Mouse (Mus musculus): Measurements from ENCODE around the gene Gstm7.
"Not testable (repeated sequence)": the region's sequence is repeated elsewhere in the genome, so short reads cannot be mapped to it uniquely, and the experiment has no call there.

Gstm7 gene

GRCm38 (mm10) chr3:107935268-107935667, 3.7 kb upstream of the Gstm7 start:
- no peak for DNase-seq (ENCODE audit: low read depth, low spot score)

DNA sequence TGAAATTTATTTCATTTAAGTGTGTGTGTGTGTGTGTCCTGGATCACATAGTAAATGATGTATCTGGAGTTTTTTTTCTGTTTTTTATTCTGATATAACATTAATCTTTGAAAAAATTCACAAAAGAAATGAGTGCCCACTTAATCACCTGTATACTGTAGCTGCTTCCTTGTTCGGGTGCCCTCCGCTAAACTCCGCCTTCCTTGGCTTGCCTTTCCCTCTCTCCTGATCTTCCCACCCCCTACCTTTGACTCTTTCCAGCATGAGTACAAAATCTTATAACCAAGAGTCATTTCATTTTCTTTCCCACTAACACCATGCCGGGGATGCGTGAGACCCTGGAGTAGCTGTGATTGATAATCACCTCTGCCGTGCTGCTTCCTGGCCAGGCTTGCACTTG, 511 bp upstream of the Gstm7 start:
- no peak for DNase-seq (ENCODE audit: low read depth, low spot score)

DNA sequence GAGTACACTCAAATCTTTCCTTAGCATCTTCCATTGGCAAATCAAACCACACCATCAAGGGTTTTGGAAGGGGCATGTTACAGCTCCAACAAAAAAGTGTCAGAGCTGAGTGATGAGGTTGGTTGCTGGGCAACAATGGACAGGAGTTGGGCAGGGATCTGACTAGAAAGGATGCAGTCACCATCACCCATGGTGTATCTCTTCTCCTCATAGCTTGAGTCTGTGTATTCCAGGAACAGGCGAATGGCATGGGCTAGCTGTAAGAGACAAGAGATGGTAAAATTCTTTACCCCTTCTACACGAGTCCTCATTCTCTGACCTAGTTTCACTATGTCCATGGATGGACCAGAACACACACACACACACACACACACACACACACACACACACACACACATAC, 483 bp downstream of the Gstm7 start:
- no peak for DNase-seq (ENCODE audit: low read depth, low spot score)

DNA sequence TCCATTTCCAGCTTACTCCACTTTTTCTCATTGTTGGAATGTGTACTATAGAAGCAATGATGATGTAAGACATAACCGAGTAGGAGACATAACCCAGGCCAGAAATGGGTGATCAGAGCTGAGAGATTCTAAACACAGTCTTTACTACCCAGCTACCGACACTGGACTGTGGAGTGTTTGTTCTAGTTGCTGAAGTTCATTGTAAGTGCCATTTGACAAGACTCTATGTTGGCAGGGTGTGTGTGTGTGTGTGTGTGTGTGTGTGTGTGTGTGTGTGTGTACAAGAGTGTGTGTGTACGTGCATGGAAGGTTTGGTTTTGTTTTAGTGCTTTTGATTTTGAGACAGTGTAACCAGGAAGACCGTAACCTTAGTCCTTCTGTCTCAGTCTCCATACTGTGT, 1.9 kb downstream of the Gstm7 start:
- DNase-seq (ENCODE audit: low read depth, low spot score) = no peak

GRCm38 (mm10) chr3:107929243-107929642, 2.4 kb downstream of the Gstm7 start:
- DNase-seq (ENCODE audit: low read depth, low spot score) = no peak

DNA sequence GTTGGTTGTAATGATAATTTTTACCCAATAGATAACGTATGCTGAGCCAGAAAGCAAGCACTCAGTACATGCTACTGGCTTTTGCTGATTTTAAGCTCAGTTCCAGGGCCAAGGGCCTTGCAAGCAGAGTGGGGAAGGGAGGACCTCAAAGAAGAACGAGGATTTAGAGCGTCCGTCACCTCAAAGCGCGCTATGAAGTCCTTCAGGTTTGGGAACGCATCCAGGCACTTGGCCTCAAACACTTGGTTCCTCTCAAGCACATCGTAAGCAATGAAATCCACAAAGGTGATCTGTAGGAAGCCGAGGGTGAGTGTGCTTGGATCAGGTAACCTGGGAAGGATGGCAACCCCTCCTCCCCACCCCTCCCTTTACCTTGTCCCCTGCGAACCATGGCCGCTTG, 2.9 kb downstream of the Gstm7 start:
- DNase-seq (ENCODE audit: low read depth, low spot score) = no peak

GRCm38 (mm10) chr3:107927841-107928240, 3.8 kb downstream of the Gstm7 start:
- DNase-seq (ENCODE audit: low read depth, low spot score) = no peak

- DNase-seq (ENCODE audit: low read depth, low spot score) = no peak
Measured at GRCm38 (mm10) chr3:107925335-107925734, 6.3 kb downstream of the Gstm7 start.

GRCm38 (mm10) chr3:107920348-107920747, 11.3 kb downstream of the Gstm7 start:
- DNase-seq (ENCODE audit: low read depth, low spot score) = no peak

DNA sequence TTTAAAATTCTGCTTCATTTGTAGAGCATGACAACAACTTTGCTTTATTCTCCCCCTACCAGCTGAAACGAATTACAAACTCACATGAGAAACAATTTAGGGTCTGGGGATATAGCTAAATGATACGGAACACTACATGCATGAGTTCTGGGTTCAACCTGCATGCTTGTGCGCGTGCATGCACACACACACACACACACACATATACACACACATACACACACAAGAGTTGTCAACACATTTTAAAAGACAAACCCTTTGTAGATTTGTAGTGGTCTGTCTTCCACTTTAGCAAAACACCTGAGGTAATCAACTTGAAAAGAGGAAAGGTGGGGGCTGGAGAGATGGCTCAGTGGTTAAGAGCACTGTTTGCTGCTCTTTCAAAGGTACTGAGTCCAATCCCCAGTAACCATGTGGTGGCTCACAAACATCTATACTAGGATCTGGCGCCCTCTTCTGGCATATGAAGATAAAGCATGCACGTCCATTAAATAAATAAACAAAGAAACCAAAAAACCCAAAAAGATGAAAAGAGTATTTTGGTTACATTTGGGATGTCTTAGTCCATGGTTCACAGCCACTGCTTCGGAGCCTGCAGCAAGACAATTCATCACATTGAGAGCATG, 13.7 kb downstream of the Gstm7 start:
- peak; percentile 34 for DNase-seq (ENCODE audit: low read depth, low spot score)

DNA sequence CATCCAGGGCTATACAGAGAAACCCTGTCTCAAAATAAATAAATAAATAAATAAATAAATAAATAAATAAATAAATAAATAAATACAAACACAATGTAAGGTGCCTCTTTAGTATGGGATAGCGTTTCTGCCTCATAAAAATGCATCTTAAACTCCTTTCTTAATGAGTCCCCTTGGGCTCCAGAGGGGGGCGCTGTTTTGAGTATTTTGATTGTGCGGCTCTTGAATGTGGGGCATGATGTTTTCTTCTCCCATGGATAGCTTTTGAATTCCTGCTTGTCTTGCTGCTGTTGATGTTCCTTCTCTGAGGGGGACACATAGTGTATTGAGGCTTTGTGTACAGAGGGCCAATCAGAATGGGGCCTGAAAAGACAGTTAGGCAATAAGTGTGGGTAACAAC, 14.5 kb downstream of the Gstm7 start:
- no peak for DNase-seq (ENCODE audit: low read depth, low spot score)

- no peak for DNase-seq (ENCODE audit: low read depth, low spot score)
Measured at GRCm38 (mm10) chr3:107916674-107917073, 14.9 kb downstream of the Gstm7 start.

- DNase-seq (ENCODE audit: low read depth, low spot score) = no peak
Measured at GRCm38 (mm10) chr3:107905942-107906341, 25.7 kb downstream of the Gstm7 start.

- no peak for DNase-seq (ENCODE audit: low read depth, low spot score)
Measured at GRCm38 (mm10) chr3:107900955-107901673, 30.5 kb downstream of the Gstm7 start.

DNA sequence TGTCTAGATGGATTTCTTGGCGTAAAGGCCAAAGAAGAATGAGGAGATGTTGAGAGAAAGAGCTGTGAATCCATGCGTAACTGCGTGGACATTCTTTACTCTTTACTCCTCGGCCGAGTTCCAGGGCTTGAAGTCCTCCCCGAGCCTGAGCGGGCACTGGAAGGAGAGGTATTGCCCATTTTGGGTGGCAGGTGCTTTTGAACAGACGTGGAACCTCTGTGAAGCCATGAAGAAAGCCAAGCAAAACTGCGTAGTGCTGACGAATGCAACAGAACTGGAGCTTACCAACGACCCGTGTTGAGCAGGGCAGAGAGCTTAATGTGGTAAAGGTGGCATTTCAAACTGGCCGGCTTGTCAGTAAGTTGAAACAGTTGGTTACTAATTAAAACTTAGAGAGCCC, 32.9 kb downstream of the Gstm7 start:
- no peak for DNase-seq (ENCODE audit: low read depth, low spot score)

GRCm38 (mm10) chr3:107895720-107896569, 35.7 kb downstream of the Gstm7 start, which contains the start of gene Gstm5:
TSS of gene Gstm5 (plus strand) at chr3:107895821.
- DNase-seq (ENCODE audit: low read depth, low spot score) = peak; percentile 40

GRCm38 (mm10) chr3:107895194-107895719, 36.4 kb downstream of the Gstm7 start:
- DNase-seq (ENCODE audit: low read depth, low spot score) = no peak

DNA sequence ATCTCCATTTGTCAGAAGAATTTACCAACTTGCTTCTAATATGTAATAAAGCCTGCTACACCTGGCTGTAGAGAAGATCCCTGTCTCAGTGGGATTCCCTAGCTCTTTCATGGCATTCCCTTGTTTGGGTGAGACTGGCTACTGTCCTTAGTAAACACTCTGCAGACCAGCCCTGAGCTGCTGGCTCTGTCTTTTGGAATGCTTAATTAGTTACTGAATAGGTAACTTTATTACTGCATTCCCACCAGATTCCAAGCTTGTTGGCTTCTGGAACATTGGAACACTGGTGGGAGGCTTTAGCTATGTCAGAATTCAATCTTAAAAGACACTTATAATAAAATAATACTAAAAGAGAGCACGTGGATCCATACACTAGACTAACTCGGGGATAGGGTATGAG, 42.4 kb downstream of the Gstm7 start:
- not testable (repeated sequence) for DNase-seq (ENCODE audit: low read depth, low spot score)

- no peak for DNase-seq (ENCODE audit: low read depth, low spot score)
Measured at GRCm38 (mm10) chr3:107887674-107888495, 43.7 kb downstream of the Gstm7 start.

- DNase-seq (ENCODE audit: low read depth, low spot score) = no peak
Measured at GRCm38 (mm10) chr3:107877747-107878736, 53.6 kb downstream of the Gstm7 start.

Data from retina, adult 2 months (tissue).